Mouse (Mus musculus) forebrain, embryonic 10.5 days (tissue): ENCODE measurements at regions not wholly inside any gene's neighbourhood (a gene's known extent, or its start where the extent isn't known, plus 50 kb on each side); places are given as distances from the start of the nearest gene placed in this dataset.

ENCODE experiments used
- DNase-seq: peaks from one replicate; pipeline ENCODE4 v3.0.0-alpha.2; 2017; ENCODE audit warnings: low spot score; ENCODE audit errors: extremely low spot score
- H3K27ac ChIP-seq: fragments of 300-500 bp; sonication (generic); 2 replicates; pipeline ENCODE4 v1.5.1; 2016; ENCODE audit warnings: mild to moderate bottlenecking
- H3K27me3 ChIP-seq: fragments of 300-500 bp; sonication (generic); 2 replicates; pipeline ENCODE4 v1.6.1; 2016; ENCODE audit warnings: mild to moderate bottlenecking; ENCODE audit not compliant: poor library complexity, severe bottlenecking
- H3K36me3 ChIP-seq: fragments of 300-500 bp; sonication (generic); replicated peaks from 2 replicates; pipeline ENCODE4 v1.6.1; 2016; ENCODE audit warnings: mild to moderate bottlenecking, moderate library complexity
- H3K4me1 ChIP-seq: fragments of 300-500 bp; sonication (generic); 2 replicates; pipeline ENCODE4 v1.6.1; 2016
- H3K4me3 ChIP-seq: fragments of 300-500 bp; sonication (generic); 2 replicates; pipeline ENCODE4 v1.5.1; 2016; ENCODE audit warnings: mild to moderate bottlenecking, moderate library complexity
- H3K9me3 ChIP-seq: fragments of 300-500 bp; sonication (generic); 2 replicates; pipeline ENCODE4 v1.6.1; 2016; ENCODE audit warnings: mild to moderate bottlenecking, moderate library complexity
- WGBS: fragments of 180-500 bp; shearing (Covaris S2); methylation state at CpG from one replicate; pipeline ENCODE4 v1.1.7; 2016; 5-methylcytosine and 5-hydroxymethylcytosine counted together

DNA sequence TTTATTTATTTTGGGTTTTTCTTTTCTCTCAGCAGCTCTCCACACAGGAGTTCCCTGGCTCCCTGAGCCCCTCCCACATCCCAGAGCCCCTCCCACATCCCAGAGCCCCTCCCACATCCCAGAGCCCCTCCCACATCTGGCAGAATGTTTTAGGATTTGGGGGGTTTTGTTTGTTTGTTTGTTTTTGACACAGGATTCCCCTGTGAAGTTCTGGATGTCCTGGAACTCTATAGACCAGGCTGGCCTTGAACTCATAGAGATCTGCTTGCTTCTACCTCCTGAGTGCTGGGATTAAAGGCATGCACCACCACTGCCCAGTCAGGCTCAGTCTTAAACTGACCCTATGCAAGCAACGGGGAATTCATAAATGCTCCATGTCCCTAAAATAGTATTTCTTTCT lies 100.2 kb downstream of the 1700001O22Rik start:
- Histone ChIP-seq H3K27me3 (no peaks in the 10 kb centered on the region), H3K36me3 (peaks cover 5% of the 10 kb centered on the region; the same call in 1 of the 2 replicates), H3K4me1 (peaks cover 63% of the 10 kb centered on the region), H3K27ac (0 out of 2 replicates have a peak overlapping the region, but pooled peaks have one; percentile 16), H3K9me3 (peaks cover 10% of the 10 kb centered on the region), H3K4me3 (no peak overlapping the region)
- DNase-seq, result no peak
- WGBS, result 95% methylated on average over 1 of the region's 1 CpGs

DNA sequence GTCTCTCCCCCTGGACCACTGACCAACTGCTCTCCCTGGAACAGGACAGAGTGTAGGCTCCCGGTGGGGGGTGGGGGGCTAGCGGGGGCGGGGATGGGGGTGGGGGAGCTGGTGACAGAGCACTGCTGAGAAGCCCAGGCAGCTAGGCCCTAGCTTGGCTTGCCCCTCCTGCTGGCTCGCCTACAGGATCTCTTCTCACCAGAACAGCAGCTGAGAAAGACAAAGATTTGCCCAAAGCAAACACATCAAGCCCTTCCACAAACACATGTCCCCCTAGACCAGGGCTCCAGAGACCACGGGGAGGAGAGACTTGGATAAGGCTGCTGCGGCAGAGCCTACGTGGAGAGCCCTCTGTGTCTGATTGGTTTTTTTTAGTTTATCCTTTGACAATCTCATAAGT lies 100.8 kb downstream of the 1700001O22Rik start:
- DNase-seq, result no peak
- H3K4me3 ChIP-seq, result no peak overlapping the region
- H3K27me3 ChIP-seq, result no peaks in the 10 kb centered on the region
- WGBS, result 20% methylated on average over 7 of the region's 7 CpGs
- H3K27ac ChIP-seq, result peak overlapping the region; percentile 79
- H3K9me3 ChIP-seq, result peaks cover 10% of the 10 kb centered on the region
- H3K36me3 ChIP-seq, result peaks cover 5% of the 10 kb centered on the region; the same call in 1 of the 2 replicates
- H3K4me1 ChIP-seq, result peaks cover 60% of the 10 kb centered on the region

DNA sequence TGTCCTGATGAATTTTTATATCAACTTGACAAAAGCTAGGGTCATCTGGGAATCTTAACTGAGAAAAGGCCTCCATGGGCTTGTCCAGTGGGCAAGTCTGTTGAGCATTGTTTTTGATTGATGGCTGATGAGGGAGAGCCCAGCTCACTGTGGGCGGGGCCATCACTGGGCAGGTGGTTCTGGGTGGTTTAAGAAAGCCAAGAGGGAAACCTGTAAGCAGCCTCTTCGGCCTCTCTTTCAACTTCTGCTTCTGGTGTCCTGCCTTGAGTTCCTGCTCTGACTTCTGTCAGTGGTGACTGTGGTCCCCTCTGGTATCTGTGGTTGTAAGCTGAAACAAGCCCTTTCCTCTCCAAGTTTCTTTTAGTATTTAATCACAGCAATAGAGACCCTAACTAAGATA lies 102.6 kb downstream of the 1700001O22Rik start:
- Histone ChIP-seq H3K4me3 (no peak overlapping the region), H3K27ac (peak overlapping the region; percentile 66; the same call in 1 of the 2 replicates), H3K9me3 (peaks cover 10% of the 10 kb centered on the region), H3K27me3 (no peaks in the 10 kb centered on the region), H3K4me1 (peaks cover 54% of the 10 kb centered on the region), H3K36me3 (peaks cover 5% of the 10 kb centered on the region; the same call in 1 of the 2 replicates)
- 89% methylated on average over 2 of the region's 2 CpGs for WGBS
- no peak for DNase-seq

DNA sequence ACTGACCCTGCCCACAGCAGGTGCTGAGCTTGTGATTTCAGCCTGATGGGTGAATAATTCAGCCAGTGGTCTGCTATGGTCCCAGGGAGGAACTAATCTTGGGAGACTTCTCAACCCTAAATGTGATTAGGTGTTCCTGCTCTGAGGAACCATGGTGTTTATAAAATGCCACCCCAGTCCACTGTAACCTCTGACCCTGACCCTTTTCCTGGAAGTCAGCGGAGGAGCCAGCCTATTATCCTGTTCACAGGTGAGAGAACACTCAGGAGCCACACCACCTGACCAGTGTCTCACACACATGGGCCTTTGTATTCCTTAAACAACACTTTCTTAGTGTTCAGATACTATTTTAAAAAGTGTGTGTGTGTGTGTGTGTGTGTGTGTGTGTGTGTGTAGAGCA lies 103.0 kb downstream of the 1700001O22Rik start:
- WGBS, result 97% methylated on average over 1 of the region's 1 CpGs

DNA sequence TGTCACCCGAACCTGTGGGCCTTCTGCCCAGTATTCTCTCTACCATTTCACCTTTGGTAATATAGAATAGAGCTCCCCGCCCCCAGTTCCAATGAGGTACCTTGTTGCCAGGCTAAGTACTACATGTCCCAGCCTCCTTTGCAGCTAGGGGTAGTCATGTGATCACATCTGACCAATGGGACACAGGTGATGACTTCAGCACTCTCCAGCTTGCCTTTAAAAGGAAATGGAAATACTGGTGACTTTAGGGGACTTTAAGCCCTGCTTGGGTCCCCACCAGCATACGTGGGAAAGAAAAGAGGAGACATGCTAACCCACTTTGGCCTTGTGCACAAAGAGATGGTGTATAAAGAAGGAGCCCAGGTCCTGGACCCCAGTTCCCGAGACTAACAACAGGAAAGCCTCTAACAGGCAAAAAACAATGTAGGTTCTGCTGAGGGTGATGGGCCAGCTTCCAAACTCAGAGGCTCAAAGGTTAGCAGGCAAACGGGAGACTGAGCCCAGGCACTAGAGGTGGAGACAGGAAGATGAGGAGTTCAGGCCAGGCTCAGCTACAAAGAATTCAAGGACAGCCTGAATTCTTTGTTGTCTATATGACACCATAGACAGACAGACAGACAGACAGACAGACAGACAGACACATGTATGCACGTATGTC lies 103.5 kb downstream of the 1700001O22Rik start:
- 38% methylated on average over 6 of the region's 6 CpGs for WGBS
- Histone ChIP-seq H3K4me3 (peak overlapping the region; percentile 23; the same call in 1 of the 2 replicates), H3K36me3 (peaks cover 5% of the 10 kb centered on the region; the same call in 1 of the 2 replicates), H3K27me3 (no peaks in the 10 kb centered on the region), H3K27ac (peak overlapping the region; percentile 86), H3K4me1 (peaks cover 59% of the 10 kb centered on the region), H3K9me3 (peaks cover 10% of the 10 kb centered on the region)
- DNase-seq, result no peak

More for the DNA sequence above, 103.0 kb downstream of the 1700001O22Rik start:
- peaks cover 10% of the 10 kb centered on the region for H3K9me3 ChIP-seq
- no peaks in the 10 kb centered on the region for H3K27me3 ChIP-seq
- H3K27ac ChIP-seq, result peak overlapping the region; percentile 86
- H3K4me1 ChIP-seq, result peaks cover 54% of the 10 kb centered on the region
- no peak overlapping the region; the same call in 1 of the 2 replicates for H3K4me3 ChIP-seq
- no peak for DNase-seq
- peaks cover 5% of the 10 kb centered on the region; the same call in 1 of the 2 replicates for H3K36me3 ChIP-seq

DNA sequence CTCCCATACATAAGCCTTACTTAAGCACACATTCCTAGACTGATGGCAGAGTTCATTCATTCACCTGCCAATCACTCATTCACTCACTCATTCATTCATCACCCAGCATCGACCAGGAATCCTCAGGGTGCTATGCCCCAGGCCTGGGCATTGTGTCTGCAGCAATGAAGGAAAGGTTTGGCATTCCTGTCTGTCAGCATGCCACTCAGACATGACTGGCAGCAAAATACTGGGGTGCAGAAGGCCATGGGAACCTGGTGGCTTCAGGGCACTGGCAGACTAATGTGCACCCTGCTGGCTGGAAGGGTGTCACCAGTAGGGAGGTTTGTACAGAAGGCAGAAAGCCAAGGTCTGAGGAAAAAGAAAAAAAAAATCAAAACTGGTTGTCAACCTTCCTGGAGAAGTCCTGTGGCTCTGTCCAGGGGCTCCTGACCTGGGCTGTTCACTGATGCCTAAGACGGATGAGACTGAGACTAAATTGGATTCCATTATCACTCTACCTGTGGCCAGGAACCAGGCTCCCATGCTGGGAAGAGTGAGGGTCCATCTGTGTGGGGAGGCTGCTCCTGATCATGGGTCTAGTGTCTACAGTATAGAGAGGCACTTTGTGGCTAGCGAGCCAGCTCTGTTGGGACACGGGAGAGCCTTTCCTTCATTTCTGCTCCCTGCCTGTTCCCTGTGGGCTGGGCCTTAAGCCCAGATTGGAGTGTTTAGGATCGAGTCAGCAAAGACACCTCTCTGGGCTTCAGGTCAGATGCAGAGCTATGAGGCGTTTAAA lies 104.1 kb downstream of the Cstad start:
- WGBS, result 79% methylated on average over 6 of the region's 6 CpGs
- no peak for DNase-seq
- peak overlapping the region; percentile 86 for H3K27ac ChIP-seq

DNA sequence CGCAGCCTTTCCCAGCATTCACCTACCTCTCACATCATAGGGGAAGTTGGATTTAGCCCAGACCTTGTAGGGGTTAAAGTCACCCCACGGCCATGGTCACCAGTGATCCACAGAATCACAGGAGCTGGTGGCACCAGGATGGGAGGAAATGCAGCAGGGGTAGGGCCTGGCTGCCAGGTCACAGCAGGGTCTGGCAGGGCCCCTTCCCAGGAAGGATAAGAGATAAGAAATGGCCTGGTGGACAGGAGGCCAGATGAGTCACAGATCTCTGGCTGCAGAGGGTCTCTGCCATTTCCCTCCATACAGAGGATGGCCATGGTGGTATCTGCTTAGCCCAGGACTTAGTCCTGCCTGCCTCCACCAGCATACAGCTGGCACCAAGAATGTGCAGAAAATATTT lies 103.0 kb downstream of the Cstad start:
- Histone ChIP-seq H3K4me1 (peaks cover 77% of the 10 kb centered on the region), H3K9me3 (no peaks in the 10 kb centered on the region), H3K27me3 (no peaks in the 10 kb centered on the region), H3K27ac (peak overlapping the region; percentile 86), H3K36me3 (no peaks in the 10 kb centered on the region), H3K4me3 (no peak overlapping the region)
- 78% methylated on average over 2 of the region's 2 CpGs for WGBS
- no peak for DNase-seq

More for the DNA sequence above, 104.1 kb downstream of the Cstad start:
- H3K27me3 ChIP-seq, result no peaks in the 10 kb centered on the region
- no peak overlapping the region for H3K4me3 ChIP-seq
- H3K9me3 ChIP-seq, result peaks cover 2% of the 10 kb centered on the region; the same call in 1 of the 2 replicates
- H3K36me3 ChIP-seq, result no peaks in the 10 kb centered on the region
- peaks cover 68% of the 10 kb centered on the region for H3K4me1 ChIP-seq

DNA sequence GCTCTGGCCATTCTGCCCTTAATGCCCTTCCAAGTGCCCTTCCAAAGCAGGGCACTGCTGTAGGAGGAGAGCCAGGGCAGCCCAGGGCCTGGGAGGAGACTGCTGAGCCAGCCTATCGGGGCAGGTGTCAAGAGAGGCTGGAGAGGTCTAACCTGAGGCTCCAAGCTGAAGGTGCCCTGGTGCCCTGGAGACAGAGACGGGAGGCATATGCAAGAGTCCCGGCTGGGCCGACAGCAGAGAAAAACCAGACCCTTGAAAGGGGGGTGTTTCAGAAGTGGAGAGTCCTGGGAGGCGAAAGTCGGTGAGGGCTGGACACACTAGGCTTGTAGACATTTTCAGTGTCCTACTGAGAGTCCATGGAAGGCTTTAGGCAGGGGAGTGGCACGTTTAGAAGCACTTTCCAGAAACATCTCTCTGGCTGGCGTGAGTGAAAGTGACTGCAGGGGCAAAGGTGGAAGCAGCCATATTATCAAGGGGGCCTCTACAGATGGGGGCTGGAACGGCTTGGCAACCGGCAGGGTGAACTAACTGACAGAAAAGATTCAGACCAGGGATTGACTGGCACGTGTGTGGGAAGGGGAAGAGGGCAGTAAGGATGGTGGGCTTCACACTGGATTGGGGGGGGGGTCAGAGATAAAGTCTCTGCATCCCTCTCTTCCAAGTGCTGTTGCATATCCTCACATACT lies 101.1 kb downstream of the Cstad start:
- Histone ChIP-seq H3K27me3 (no peaks in the 10 kb centered on the region), H3K9me3 (no peaks in the 10 kb centered on the region), H3K4me3 (no peak overlapping the region), H3K36me3 (no peaks in the 10 kb centered on the region), H3K4me1 (peaks cover 87% of the 10 kb centered on the region), H3K27ac (peak overlapping the region; percentile 100)
- no peak for DNase-seq
- WGBS, result 69% methylated on average over 11 of the region's 11 CpGs

DNA sequence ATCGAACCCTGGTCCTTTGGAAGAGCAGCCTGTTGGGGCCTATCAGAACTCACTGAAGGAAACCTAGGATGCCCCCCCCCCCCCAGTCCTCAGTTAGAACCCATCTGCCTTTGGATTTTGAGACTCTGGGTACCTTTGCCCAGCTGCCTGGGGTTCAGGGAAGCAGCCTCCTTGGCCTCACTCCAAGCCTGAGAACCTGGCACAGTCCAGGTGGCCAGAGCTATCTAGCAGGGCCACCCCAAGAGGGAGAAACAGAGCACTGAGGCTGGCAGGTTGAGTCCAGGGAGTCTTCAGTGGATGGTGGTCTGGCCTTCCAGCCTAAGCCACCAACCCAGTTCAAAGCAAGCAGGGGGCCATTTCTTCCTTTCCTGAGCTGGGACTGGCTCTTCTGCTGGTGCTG lies 100.2 kb downstream of the Cstad start:
- no peak overlapping the region for H3K4me3 ChIP-seq
- no peak for DNase-seq
- peaks cover 90% of the 10 kb centered on the region for H3K4me1 ChIP-seq
- H3K9me3 ChIP-seq, result no peaks in the 10 kb centered on the region
- no peaks in the 10 kb centered on the region for H3K27me3 ChIP-seq
- WGBS, result 90% methylated on average over 1 of the region's 1 CpGs
- H3K36me3 ChIP-seq, result no peaks in the 10 kb centered on the region
- H3K27ac ChIP-seq, result peak overlapping the region; percentile 100

DNA sequence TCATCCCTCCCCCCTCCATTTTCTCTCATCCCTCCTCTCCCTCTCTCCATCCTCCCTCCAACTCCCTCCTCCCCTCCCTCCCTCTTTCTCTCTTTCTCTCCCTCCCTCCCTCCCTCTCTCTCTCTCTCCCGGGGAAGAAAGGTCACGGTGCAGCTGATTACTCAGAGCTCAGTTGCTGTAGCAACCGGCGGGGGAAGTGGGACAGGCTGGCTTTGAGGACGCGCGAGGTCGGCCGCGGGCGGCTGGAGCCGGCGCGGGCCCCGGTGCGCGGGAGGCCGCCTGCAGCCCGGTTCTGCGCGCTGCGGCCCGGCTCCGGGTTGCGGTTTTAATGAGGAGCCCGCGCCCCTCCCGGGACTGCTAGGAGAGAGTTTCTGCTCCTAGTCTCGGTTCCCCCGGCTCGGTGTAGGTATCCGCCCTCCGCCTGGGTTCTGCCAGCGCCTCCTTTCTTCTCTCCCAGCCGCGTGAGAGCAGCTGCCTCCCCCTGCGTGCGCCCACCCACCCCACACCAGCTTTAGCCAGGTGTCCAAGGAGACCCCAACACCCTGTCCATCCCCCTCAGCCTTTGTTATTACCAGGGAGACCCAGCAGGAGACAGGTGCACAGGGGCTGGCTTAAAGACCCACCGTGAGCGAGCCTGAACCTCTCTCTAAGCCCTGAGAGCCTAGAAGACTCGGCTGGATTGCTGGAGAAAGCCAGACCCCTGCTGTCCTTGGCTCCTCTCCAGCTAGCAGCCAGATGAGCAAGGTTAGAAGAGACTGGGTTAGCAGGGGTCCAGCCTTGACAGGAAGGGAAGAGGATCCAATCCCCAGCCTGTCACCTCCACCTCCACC lies 98.6 kb downstream of the Cstad start:
- under 1% methylated on average over 41 of the region's 41 CpGs for WGBS
- peak overlapping the region; percentile 57 for H3K4me3 ChIP-seq
- DNase-seq, result peak; percentile 88
- no peaks in the 10 kb centered on the region for H3K36me3 ChIP-seq
- H3K27me3 ChIP-seq, result no peaks in the 10 kb centered on the region
- no peaks in the 10 kb centered on the region for H3K9me3 ChIP-seq
- H3K27ac ChIP-seq, result peak overlapping the region; percentile 100
- peaks cover 85% of the 10 kb centered on the region for H3K4me1 ChIP-seq

DNA sequence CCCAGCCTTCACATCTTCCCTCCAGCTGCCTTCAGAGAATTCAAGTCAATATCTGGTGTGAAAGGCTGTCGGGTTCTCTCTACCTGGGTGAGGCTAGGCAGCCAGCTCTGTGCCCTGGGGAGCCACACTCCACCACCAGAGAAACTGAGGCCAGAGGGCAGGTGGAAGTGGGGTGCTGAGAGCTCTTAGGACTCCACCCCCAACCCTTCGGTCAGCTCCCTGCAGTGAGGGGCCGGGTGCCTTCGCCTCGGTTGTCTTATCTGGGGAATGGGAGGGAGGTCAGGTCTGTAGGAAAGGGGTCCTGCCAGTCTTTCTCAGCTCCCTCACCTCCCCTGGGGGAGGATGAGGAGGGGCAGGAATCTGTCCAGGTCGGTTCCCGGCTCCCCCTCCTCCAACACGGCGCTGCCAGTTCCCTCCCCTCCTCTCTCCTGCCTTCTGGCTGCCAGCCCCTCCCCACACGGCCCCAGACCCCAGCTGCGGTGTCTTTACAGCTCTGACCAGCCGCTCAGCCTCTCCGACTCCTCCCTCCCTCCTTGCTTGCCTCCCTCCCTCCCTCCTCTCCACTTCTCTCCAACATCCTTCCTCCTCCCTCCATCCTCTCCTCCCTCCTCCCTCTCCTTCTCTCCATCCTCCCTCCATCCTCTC lies 97.8 kb downstream of the Cstad start:
- Histone ChIP-seq H3K36me3 (no peaks in the 10 kb centered on the region), H3K4me1 (peaks cover 88% of the 10 kb centered on the region)

More for the DNA sequence above, 97.8 kb downstream of the Cstad start:
- Histone ChIP-seq H3K9me3 (no peaks in the 10 kb centered on the region), H3K27me3 (peaks cover 7% of the 10 kb centered on the region; the same call in 1 of the 2 replicates), H3K4me3 (peak overlapping the region; percentile 57), H3K27ac (peak overlapping the region; percentile 100)
- under 1% methylated on average over 13 of the region's 13 CpGs for WGBS
- DNase-seq, result peak; percentile 88
